Mouse (Mus musculus) intestine, embryonic 14.5 days (tissue): ENCODE measurements at regions not wholly inside any gene's neighbourhood (a gene's known extent, or its start where the extent isn't known, plus 50 kb on each side); places are given as distances from the start of the nearest gene placed in this dataset.

Experiments
- ATAC-seq: fragments of 200-750 bp; cut with Nextera tagmentation; replicated peaks from 2 replicates; pipeline ENCODE4 v1.8.0; 2017; ENCODE audit warnings: low read depth, moderate number of reproducible peaks, moderate TSS enrichment, moderate library complexity; ENCODE audit not compliant: low FRiP score, low TSS enrichment
- DNase-seq: peaks from one replicate; pipeline ENCODE4 v3.0.0-alpha.2; 2018; ENCODE audit warnings: low spot score
- H3K27ac ChIP-seq: fragments of 300-500 bp; sonication (generic); 2 replicates; pipeline ENCODE4 v1.5.1; 2014; ENCODE audit warnings: low read depth, mild to moderate bottlenecking, control low read depth
- H3K27me3 ChIP-seq: fragments of 300-500 bp; sonication (generic); replicated peaks from 2 replicates; pipeline ENCODE4 v1.6.1; 2014; ENCODE audit warnings: low read length, control low read depth; ENCODE audit not compliant: control insufficient read depth, insufficient read depth
- H3K36me3 ChIP-seq: fragments of 300-500 bp; sonication (generic); 2 replicates; pipeline ENCODE4 v1.6.1; 2014; ENCODE audit warnings: low read length, control low read depth; ENCODE audit not compliant: control insufficient read depth, insufficient read depth
- H3K4me1 ChIP-seq: fragments of 300-500 bp; sonication (generic); replicated peaks from 2 replicates; pipeline ENCODE4 v1.6.1; 2014; ENCODE audit warnings: low read length, control low read depth, mixed read lengths; ENCODE audit not compliant: control insufficient read depth, insufficient read depth
- H3K4me2 ChIP-seq: fragments of 300-500 bp; sonication (generic); 2 replicates; pipeline ENCODE4 v1.6.1; 2014; ENCODE audit warnings: low read length
- H3K4me3 ChIP-seq: fragments of 300-500 bp; sonication (generic); 2 replicates; pipeline ENCODE4 v1.5.1; 2014; ENCODE audit warnings: low read depth, low read length, control low read depth, mixed read lengths
- H3K9ac ChIP-seq: fragments of 300-500 bp; sonication (generic); 2 replicates; pipeline ENCODE4 v1.6.1; 2014; ENCODE audit warnings: mild to moderate bottlenecking, low read length
- H3K9me3 ChIP-seq: fragments of 300-500 bp; sonication (generic); 2 replicates; pipeline ENCODE4 v1.6.1; 2016; ENCODE audit warnings: low read length, control low read depth; ENCODE audit not compliant: control insufficient read depth
- WGBS: fragments of 180-500 bp; shearing (Covaris S2); extraction: QIAGEN DNeasy Blood & Tissue Kit; methylation state at CpG from one replicate; pipeline ENCODE4 v1.1.7; 2014; 5-methylcytosine and 5-hydroxymethylcytosine counted together

GRCm38 (mm10) chr14:87902416-87902815 lies 486.0 kb downstream of the Tdrd3 start:
- H3K4me2 ChIP-seq = no peak overlapping the region
- no peaks in the 10 kb centered on the region for H3K27me3 ChIP-seq
- ATAC-seq (no peak), DNase-seq (no peak)
- H3K9me3 ChIP-seq = no peaks in the 10 kb centered on the region
- H3K9ac ChIP-seq = no peak overlapping the region
- H3K4me3 ChIP-seq = no peak overlapping the region
- 83% methylated on average over 7 of the region's 7 CpGs for WGBS
- no peaks in the 10 kb centered on the region for H3K36me3 ChIP-seq
- no peak overlapping the region for H3K27ac ChIP-seq
- H3K4me1 ChIP-seq = no peaks in the 10 kb centered on the region
